Mouse (Mus musculus): ENCODE results near the gene C3.

GRCm38 (mm10) chr17:57246663-57247392, 18.9 kb upstream of the C3 start:
- TF ChIP-seq POLR2A (IDR thresholded peaks at IDR 0.05; ENCODE audit: low read depth, low read length) (no peak), CTCF (IDR thresholded peaks at IDR 0.05; ENCODE audit: extremely low read depth, insufficient read depth, insufficient read length, insufficient replicate concordance) (no peak)
